Mouse (Mus musculus): Measurements from ENCODE around the gene Zbed3. TPM values are rescaled to one million over a fixed set of nuclear protein-coding genes. Genes with fewer than 3 reads are reported as not detected.

The Zbed3 gene
- polyA plus RNA-seq, 1 experiment, result 9.9 TPM

- no peak overlapping the region for H3K27ac ChIP-seq (ENCODE audit: insufficient read depth, low read depth, low read length)
- TF ChIP-seq POLR2A (IDR thresholded peaks at IDR 0.05; ENCODE audit: borderline replicate concordance, low read depth, low read length) (no peak), CTCF (IDR thresholded peaks at IDR 0.05; ENCODE audit: low read depth, low read length) (no peak)
- H3K4me3 ChIP-seq (ENCODE audit: insufficient read depth, low read length), result no peak overlapping the region
- H3K4me1 ChIP-seq (ENCODE audit: control insufficient read depth, insufficient read depth, low read length), result no peaks in the 10 kb centered on the region
Observed at GRCm38 (mm10) chr13:95312016-95312415, 11.4 kb upstream of the Zbed3 start.

DNA sequence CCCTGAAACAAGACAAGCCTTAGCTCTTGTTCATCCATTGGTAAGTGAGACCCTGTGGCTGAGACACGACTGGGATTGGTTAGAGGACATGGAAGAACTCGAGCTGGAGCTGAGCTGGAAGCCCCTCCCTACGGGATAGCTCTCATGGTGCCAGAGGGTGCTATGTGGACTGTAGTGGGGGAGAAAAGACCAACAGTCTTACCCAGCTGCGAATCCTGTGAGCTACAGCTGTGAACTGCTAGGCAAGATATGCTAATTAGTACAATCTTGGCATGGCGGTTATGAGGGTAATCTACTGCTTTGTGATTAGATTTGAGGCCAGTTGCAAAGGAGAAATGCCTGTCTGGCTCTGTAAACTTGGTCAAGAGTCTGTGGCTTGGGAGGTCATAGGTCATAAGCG, 4.3 kb upstream of the Zbed3 start:
- no peak overlapping the region for H3K4me3 ChIP-seq (ENCODE audit: insufficient read depth, low read length)
- H3K4me1 ChIP-seq (ENCODE audit: control insufficient read depth, insufficient read depth, low read length), result no peaks in the 10 kb centered on the region
- no peak for TF ChIP-seq POLR2A (IDR thresholded peaks at IDR 0.05; ENCODE audit: borderline replicate concordance, low read depth, low read length)
- no peak for TF ChIP-seq CTCF (IDR thresholded peaks at IDR 0.05; ENCODE audit: low read depth, low read length)
- H3K27ac ChIP-seq (ENCODE audit: insufficient read depth, low read depth, low read length), result no peak overlapping the region

DNA sequence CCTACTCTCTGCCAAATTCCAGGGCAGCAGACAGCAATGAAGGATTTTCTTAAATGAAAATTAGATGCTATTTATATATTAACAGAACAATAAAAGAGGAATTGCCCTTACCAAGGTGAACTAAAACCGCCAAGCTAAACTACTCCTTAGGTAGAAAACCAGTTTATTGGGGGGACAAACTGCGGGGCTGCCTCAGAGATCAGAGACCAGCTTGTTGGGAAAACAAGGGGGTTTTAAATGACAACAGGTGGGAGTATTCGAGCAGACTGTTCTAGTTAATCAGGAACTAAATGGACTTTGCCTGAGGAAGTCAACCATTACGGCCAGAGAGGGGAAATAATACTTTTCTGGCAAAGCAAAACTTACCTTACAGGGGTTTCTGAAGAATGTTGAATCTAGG, 3.0 kb upstream of the Zbed3 start:
- H3K4me3 ChIP-seq (ENCODE audit: insufficient read depth, low read length), result no peak overlapping the region
- H3K27ac ChIP-seq (ENCODE audit: insufficient read depth, low read depth, low read length), result no peak overlapping the region
- H3K4me1 ChIP-seq (ENCODE audit: control insufficient read depth, insufficient read depth, low read length), result no peaks in the 10 kb centered on the region
- TF ChIP-seq POLR2A (IDR thresholded peaks at IDR 0.05; ENCODE audit: borderline replicate concordance, low read depth, low read length) (no peak), CTCF (IDR thresholded peaks at IDR 0.05; ENCODE audit: low read depth, low read length) (no peak)

DNA sequence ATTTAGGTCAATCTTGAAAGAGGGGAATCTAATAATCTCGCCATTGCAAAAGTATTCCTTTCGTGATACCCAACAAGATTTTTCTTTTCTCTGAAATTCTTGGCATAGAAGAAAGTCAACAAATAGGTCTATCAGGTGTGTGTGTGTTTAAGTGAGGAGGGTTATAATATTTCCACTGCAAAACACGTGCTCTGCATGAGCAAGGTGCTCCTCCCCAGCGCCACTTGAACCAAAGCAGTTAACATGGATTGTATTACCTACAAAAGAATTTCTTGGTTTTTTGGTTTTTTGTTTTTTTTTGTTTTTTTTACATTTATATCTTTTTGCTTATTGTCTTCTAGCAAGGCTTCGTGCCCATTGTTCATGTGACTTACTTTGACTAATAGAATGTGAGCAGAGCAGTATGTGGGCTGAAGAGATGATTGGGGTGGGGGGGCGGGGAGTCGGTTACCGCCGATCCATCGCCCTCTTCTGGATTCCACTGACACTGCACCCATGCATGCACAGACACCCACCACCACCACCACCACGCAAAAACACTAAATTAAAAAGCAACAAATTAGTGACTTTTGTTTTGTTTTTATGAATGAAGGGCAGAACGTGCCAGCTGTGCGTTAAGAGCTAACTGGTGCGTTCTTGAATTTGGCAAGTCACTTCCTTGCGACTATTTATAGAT, 676 bp downstream of the Zbed3 start:
- Histone ChIP-seq H3K4me1 (ENCODE audit: control insufficient read depth, insufficient read depth, low read length) (peaks cover 8% of the 10 kb centered on the region), H3K4me3 (ENCODE audit: insufficient read depth, low read length) (peak overlapping the region; percentile 63), H3K27ac (ENCODE audit: insufficient read depth, low read depth, low read length) (peak overlapping the region; percentile 53)
- TF ChIP-seq CTCF (IDR thresholded peaks at IDR 0.05; ENCODE audit: low read depth, low read length) (no peak), POLR2A (IDR thresholded peaks at IDR 0.05; ENCODE audit: borderline replicate concordance, low read depth, low read length) (no peak)

DNA sequence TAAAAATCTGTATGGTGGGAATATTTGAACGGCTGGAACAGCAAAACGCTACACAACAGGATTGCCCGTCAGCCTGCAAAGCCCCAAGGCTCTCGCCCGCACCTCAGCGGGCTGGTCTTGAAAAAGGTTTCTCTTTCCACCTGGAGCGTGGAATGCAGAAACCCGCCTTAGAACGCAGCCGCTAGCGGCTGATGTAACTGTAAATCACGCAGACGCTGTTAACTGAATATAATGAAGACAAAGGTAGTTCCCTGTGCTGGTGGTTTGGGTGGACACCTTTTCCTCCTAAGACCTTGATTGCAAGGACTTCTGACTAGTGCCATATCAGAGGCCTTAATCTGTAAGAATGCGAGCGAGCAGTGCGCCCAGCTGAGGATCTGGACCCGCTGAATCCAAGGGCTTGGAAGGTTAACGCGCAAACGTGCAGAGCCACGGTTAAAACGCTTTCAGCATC, 1.2 kb downstream of the Zbed3 start:
- H3K4me3 ChIP-seq (ENCODE audit: insufficient read depth, low read length), result peak overlapping the region; percentile 63
- H3K27ac ChIP-seq (ENCODE audit: insufficient read depth, low read depth, low read length), result peak overlapping the region; percentile 53
- peaks cover 8% of the 10 kb centered on the region for H3K4me1 ChIP-seq (ENCODE audit: control insufficient read depth, insufficient read depth, low read length)
- TF ChIP-seq POLR2A (IDR thresholded peaks at IDR 0.05; ENCODE audit: borderline replicate concordance, low read depth, low read length) (no peak), CTCF (IDR thresholded peaks at IDR 0.05; ENCODE audit: low read depth, low read length) (no peak)

DNA sequence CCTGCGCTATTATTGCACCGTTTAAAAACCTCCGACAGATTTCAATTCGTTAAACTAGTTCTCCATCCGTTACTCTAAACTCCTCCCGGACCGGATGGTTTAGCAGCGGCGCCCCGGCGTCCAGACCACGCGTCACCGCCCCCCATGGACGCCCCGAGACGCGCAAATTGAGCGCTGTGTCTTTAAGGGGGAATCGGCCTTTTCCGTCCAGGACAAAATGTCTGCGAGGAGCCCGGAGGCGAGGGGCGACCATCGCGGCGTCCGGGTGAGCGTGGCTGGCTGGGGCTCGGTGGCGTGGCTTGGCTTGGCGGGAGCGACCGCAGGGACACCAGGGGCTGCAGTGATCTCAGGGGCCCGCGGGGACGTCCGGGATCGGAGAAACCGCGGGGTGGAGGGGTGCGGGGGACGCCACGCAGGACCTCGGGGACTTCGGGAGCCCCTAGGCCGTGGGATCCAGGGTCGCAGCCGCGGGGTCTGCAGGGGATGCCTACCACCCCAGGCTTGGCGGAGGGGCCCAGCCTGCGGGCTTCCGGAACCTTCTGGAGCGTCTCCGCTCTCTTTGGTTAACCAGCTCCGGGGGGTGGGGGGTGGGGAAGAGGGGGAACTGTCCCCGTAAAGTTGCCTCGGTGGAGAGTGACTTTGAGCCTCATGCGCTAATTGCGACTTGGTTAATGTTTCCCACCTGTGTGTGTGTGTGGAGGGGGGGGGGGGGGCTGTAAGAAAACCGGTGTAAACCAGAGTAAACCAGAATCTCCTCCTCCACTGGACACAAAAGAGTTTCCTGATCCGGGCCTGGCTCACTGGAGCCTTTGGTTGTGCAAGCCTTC, 1.9 kb downstream of the Zbed3 start:
- peak overlapping the region; percentile 63 for H3K4me3 ChIP-seq (ENCODE audit: insufficient read depth, low read length)
- TF ChIP-seq CTCF (IDR thresholded peaks at IDR 0.05; ENCODE audit: low read depth, low read length) (no peak), POLR2A (IDR thresholded peaks at IDR 0.05; ENCODE audit: borderline replicate concordance, low read depth, low read length) (no peak)
- H3K27ac ChIP-seq (ENCODE audit: insufficient read depth, low read depth, low read length), result peak overlapping the region; percentile 53; the same call in 1 of the 2 replicates
- peaks cover 8% of the 10 kb centered on the region for H3K4me1 ChIP-seq (ENCODE audit: control insufficient read depth, insufficient read depth, low read length)

DNA sequence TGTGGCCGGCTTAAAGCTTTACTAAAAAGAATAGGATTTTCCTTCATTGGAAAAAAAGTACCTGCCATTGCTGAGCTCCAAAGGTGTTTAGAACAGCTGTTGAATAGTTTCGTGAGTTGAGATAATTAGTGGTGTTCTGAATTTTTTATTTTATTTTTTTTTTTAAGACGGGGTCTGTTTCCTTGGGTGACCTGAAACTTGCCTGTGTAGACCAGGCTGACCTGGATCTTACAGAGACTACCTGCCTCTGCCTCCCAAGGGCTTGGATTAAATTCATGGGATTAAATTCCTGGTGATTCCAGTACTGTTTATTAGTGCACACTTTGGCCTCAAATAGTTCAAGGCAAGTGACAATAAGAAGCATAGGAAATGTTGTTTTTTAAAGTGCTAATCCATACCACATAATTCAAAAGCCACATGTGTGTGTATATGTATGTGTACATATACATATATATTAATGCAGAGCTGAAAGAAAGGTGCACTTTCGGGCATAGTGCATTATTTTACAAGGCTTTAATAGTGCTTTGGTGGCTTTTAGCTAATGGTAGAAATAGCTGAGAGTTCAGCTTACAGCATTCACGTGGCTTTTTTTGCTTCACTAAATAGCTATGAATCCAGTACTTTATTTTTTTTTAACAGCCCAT, 2.6 kb downstream of the Zbed3 start:
- peaks cover 8% of the 10 kb centered on the region for H3K4me1 ChIP-seq (ENCODE audit: control insufficient read depth, insufficient read depth, low read length)
- 0 out of 2 replicates have a peak overlapping the region, but pooled peaks have one; percentile 53 for H3K27ac ChIP-seq (ENCODE audit: insufficient read depth, low read depth, low read length)
- peak overlapping the region; percentile 63 for H3K4me3 ChIP-seq (ENCODE audit: insufficient read depth, low read length)
- TF ChIP-seq CTCF (IDR thresholded peaks at IDR 0.05; ENCODE audit: low read depth, low read length) (no peak), POLR2A (IDR thresholded peaks at IDR 0.05; ENCODE audit: borderline replicate concordance, low read depth, low read length) (no peak)

GRCm38 (mm10) chr13:95326611-95327344, 3.4 kb downstream of the Zbed3 start:
- TF ChIP-seq CTCF (IDR thresholded peaks at IDR 0.05; ENCODE audit: low read depth, low read length) (no peak), POLR2A (IDR thresholded peaks at IDR 0.05; ENCODE audit: borderline replicate concordance, low read depth, low read length) (no peak)
- Histone ChIP-seq H3K4me3 (ENCODE audit: insufficient read depth, low read length) (no peak overlapping the region), H3K27ac (ENCODE audit: insufficient read depth, low read depth, low read length) (no peak overlapping the region), H3K4me1 (ENCODE audit: control insufficient read depth, insufficient read depth, low read length) (peaks cover 8% of the 10 kb centered on the region)

DNA sequence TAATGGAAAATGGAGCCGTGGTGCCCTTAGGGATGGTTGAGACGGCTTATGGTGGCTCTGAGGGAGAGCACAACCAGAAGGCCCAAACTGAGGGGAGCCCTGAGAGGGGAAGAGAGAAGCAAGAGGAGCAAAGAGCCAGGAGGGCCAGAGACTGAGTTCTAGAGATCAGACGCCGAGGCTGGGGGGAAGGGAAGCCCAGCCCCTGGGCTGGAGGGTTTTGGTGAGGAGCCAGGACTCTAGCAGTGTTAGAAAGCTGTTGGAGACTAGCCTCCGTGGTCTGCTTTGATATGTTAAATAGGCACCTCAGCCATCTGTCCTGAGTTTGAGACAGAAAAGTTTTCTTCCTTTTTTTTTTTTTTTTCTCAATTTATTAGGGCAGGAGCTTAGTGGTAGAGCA, 3.9 kb downstream of the Zbed3 start:
- TF ChIP-seq CTCF (IDR thresholded peaks at IDR 0.05; ENCODE audit: low read depth, low read length) (no peak), POLR2A (IDR thresholded peaks at IDR 0.05; ENCODE audit: borderline replicate concordance, low read depth, low read length) (no peak)
- Histone ChIP-seq H3K27ac (ENCODE audit: insufficient read depth, low read depth, low read length) (no peak overlapping the region), H3K4me3 (ENCODE audit: insufficient read depth, low read length) (no peak overlapping the region)

More for the DNA sequence above, 3.9 kb downstream of the Zbed3 start:
- H3K4me1 ChIP-seq (ENCODE audit: control insufficient read depth, insufficient read depth, low read length), result peaks cover 8% of the 10 kb centered on the region

All from bone marrow macrophage, adult 2 months (primary cell).